Mouse (Mus musculus): ENCODE measurements at regions not wholly inside any gene's neighbourhood (a gene's known extent, or its start where the extent isn't known, plus 50 kb on each side); places are given as distances from the start of the nearest gene placed in this dataset.

GRCm38 (mm10) chr8:126736441-126736962 lies 142.7 kb upstream of the Irf2bp2 start:
- WGBS = 29% methylated on average over 10 of the region's 10 CpGs
- Histone ChIP-seq H3K9ac (0 out of 2 replicates have a peak overlapping the region, but pooled peaks have one; percentile 21), H3K27me3 (no peaks in the 10 kb centered on the region), H3K4me3 (no peak overlapping the region), H3K36me3 (ENCODE audit: poor library complexity, severe bottlenecking) (no peaks in the 10 kb centered on the region), H3K27ac (peak overlapping the region; percentile 41), H3K4me2 (no peak overlapping the region), H3K9me3 (replicated peaks) (no peaks in the 10 kb centered on the region), H3K4me1 (peaks cover 40% of the 10 kb centered on the region)
- ATAC-seq = peak; percentile 36

GRCm38 (mm10) chr8:126735488-126736440 lies 142.0 kb upstream of the Irf2bp2 start:
- Histone ChIP-seq H3K36me3 (ENCODE audit: poor library complexity, severe bottlenecking) (no peaks in the 10 kb centered on the region), H3K9ac (peak overlapping the region; percentile 21; the same call in 1 of the 2 replicates), H3K4me2 (no peak overlapping the region), H3K4me1 (peaks cover 40% of the 10 kb centered on the region), H3K9me3 (replicated peaks) (no peaks in the 10 kb centered on the region), H3K27ac (peak overlapping the region; percentile 41), H3K4me3 (no peak overlapping the region), H3K27me3 (no peaks in the 10 kb centered on the region)
- 43% methylated on average over 25 of the region's 25 CpGs for WGBS
- peak; percentile 54 for ATAC-seq

- no peak for ATAC-seq
- Histone ChIP-seq H3K9me3 (replicated peaks) (no peaks in the 10 kb centered on the region), H3K4me2 (no peak overlapping the region), H3K4me3 (no peak overlapping the region), H3K27me3 (no peaks in the 10 kb centered on the region), H3K9ac (no peak overlapping the region), H3K36me3 (ENCODE audit: poor library complexity, severe bottlenecking) (no peaks in the 10 kb centered on the region), H3K4me1 (peaks cover 40% of the 10 kb centered on the region), H3K27ac (no peak overlapping the region)
- WGBS = 78% methylated on average over 7 of the region's 7 CpGs
Observed at GRCm38 (mm10) chr8:126734743-126735487, 141.1 kb upstream of the Irf2bp2 start.

- Histone ChIP-seq H3K4me3 (no peak overlapping the region), H3K9me3 (replicated peaks) (no peaks in the 10 kb centered on the region), H3K27me3 (no peaks in the 10 kb centered on the region), H3K4me1 (peaks cover 40% of the 10 kb centered on the region), H3K27ac (0 out of 2 replicates have a peak overlapping the region, but pooled peaks have one; percentile 25), H3K4me2 (no peak overlapping the region), H3K36me3 (ENCODE audit: poor library complexity, severe bottlenecking) (no peaks in the 10 kb centered on the region), H3K9ac (no peak overlapping the region; the same call in 1 of the 2 replicates)
- 89% methylated on average over 6 of the region's 6 CpGs for WGBS
- no peak for ATAC-seq
Observed at GRCm38 (mm10) chr8:126733779-126734178, 140.0 kb upstream of the Irf2bp2 start.

- Histone ChIP-seq H3K9me3 (replicated peaks) (no peaks in the 10 kb centered on the region), H3K4me3 (no peak overlapping the region), H3K9ac (no peak overlapping the region), H3K4me2 (no peak overlapping the region), H3K27me3 (no peaks in the 10 kb centered on the region), H3K4me1 (peaks cover 40% of the 10 kb centered on the region), H3K36me3 (ENCODE audit: poor library complexity, severe bottlenecking) (no peaks in the 10 kb centered on the region), H3K27ac (0 out of 2 replicates have a peak overlapping the region, but pooled peaks have one; percentile 25)
- WGBS = 40% methylated on average over 7 of the region's 7 CpGs
- peak; percentile 23; the same call in 1 of the 2 replicates for ATAC-seq
Observed at GRCm38 (mm10) chr8:126733307-126733706, 139.5 kb upstream of the Irf2bp2 start.

GRCm38 (mm10) chr8:126730017-126730631 lies 136.3 kb upstream of the Irf2bp2 start:
- no peaks in the 10 kb centered on the region for H3K9me3 ChIP-seq (replicated peaks)
- ATAC-seq = no peak

GRCm38 (mm10) chr8:126728987-126729632 lies 135.3 kb upstream of the Irf2bp2 start:
- Histone ChIP-seq H3K36me3 (ENCODE audit: poor library complexity, severe bottlenecking) (no peaks in the 10 kb centered on the region), H3K4me3 (no peak overlapping the region), H3K4me2 (no peak overlapping the region), H3K27ac (no peak overlapping the region), H3K9ac (no peak overlapping the region), H3K4me1 (peaks cover 18% of the 10 kb centered on the region), H3K9me3 (replicated peaks) (no peaks in the 10 kb centered on the region), H3K27me3 (no peaks in the 10 kb centered on the region)
- WGBS = 86% methylated on average over 12 of the region's 12 CpGs
- ATAC-seq = no peak

More at GRCm38 (mm10) chr8:126730017-126730631, 136.3 kb upstream of the Irf2bp2 start:
- Histone ChIP-seq H3K4me2 (no peak overlapping the region), H3K9ac (no peak overlapping the region), H3K27ac (no peak overlapping the region), H3K36me3 (ENCODE audit: poor library complexity, severe bottlenecking) (no peaks in the 10 kb centered on the region), H3K27me3 (no peaks in the 10 kb centered on the region), H3K4me1 (peaks cover 21% of the 10 kb centered on the region), H3K4me3 (no peak overlapping the region)
- 79% methylated on average over 3 of the region's 3 CpGs for WGBS

GRCm38 (mm10) chr8:126728135-126728534 lies 134.3 kb upstream of the Irf2bp2 start:
- Histone ChIP-seq H3K4me2 (no peak overlapping the region), H3K36me3 (ENCODE audit: poor library complexity, severe bottlenecking) (no peaks in the 10 kb centered on the region)
- 96% methylated on average over 5 of the region's 5 CpGs for WGBS

GRCm38 (mm10) chr8:126727068-126727467 lies 133.3 kb upstream of the Irf2bp2 start:
- H3K4me2 ChIP-seq = no peak overlapping the region
- 0 out of 2 replicates have a peak, but pooled peaks cover under 1% of the 10 kb centered on the region for H3K4me1 ChIP-seq
- no peak for ATAC-seq
- no peak overlapping the region for H3K27ac ChIP-seq
- WGBS = 96% methylated on average over 2 of the region's 2 CpGs
- H3K4me3 ChIP-seq = no peak overlapping the region
- no peak overlapping the region for H3K9ac ChIP-seq
- no peaks in the 10 kb centered on the region for H3K9me3 ChIP-seq (replicated peaks)
- H3K27me3 ChIP-seq = no peaks in the 10 kb centered on the region
- H3K36me3 ChIP-seq (ENCODE audit: poor library complexity, severe bottlenecking) = no peaks in the 10 kb centered on the region

More at GRCm38 (mm10) chr8:126728135-126728534, 134.3 kb upstream of the Irf2bp2 start:
- Histone ChIP-seq H3K9ac (no peak overlapping the region), H3K4me3 (no peak overlapping the region), H3K4me1 (peaks cover 11% of the 10 kb centered on the region), H3K27ac (no peak overlapping the region), H3K27me3 (no peaks in the 10 kb centered on the region), H3K9me3 (replicated peaks) (no peaks in the 10 kb centered on the region)
- no peak for ATAC-seq

- Histone ChIP-seq H3K9me3 (replicated peaks) (no peaks in the 10 kb centered on the region), H3K4me2 (no peak overlapping the region), H3K27ac (no peak overlapping the region), H3K4me1 (no peaks in the 10 kb centered on the region; the same call in 1 of the 2 replicates), H3K4me3 (no peak overlapping the region), H3K27me3 (no peaks in the 10 kb centered on the region), H3K36me3 (ENCODE audit: poor library complexity, severe bottlenecking) (no peaks in the 10 kb centered on the region), H3K9ac (no peak overlapping the region)
- WGBS = 90% methylated on average over 9 of the region's 9 CpGs
- no peak for ATAC-seq
Observed at GRCm38 (mm10) chr8:126723259-126724122, 129.7 kb upstream of the Irf2bp2 start.
